Mouse (Mus musculus) embryonic facial prominence, embryonic 15.5 days (tissue): ENCODE measurements at regions not wholly inside any gene's neighbourhood (a gene's known extent, or its start where the extent isn't known, plus 50 kb on each side); places are given as distances from the start of the nearest gene placed in this dataset.

Source experiments
- ATAC-seq: fragments of 200-750 bp; cut with Nextera tagmentation; 2 replicates; pipeline ENCODE4 v1.8.0; 2017; ENCODE audit warnings: low read depth, moderate TSS enrichment; ENCODE audit not compliant: insufficient number of reproducible peaks, low FRiP score, low TSS enrichment
- H3K27ac ChIP-seq: fragments of 300-500 bp; sonication (generic); replicated peaks from 2 replicates; pipeline ENCODE4 v1.5.1; 2015; ENCODE audit warnings: mild to moderate bottlenecking, inconsistent platforms
- H3K27me3 ChIP-seq: fragments of 300-500 bp; sonication (generic); 2 replicates; pipeline ENCODE4 v1.6.1; 2015; ENCODE audit warnings: inconsistent platforms
- H3K36me3 ChIP-seq: fragments of 300-500 bp; sonication (generic); 2 replicates; pipeline ENCODE4 v1.6.1; 2015; ENCODE audit warnings: mild to moderate bottlenecking, inconsistent platforms
- H3K4me1 ChIP-seq: fragments of 300-500 bp; sonication (generic); 2 replicates; pipeline ENCODE4 v1.6.1; 2015; ENCODE audit warnings: inconsistent platforms
- H3K4me2 ChIP-seq: fragments of 300-500 bp; sonication (generic); replicated peaks from 2 replicates; pipeline ENCODE4 v1.6.1; 2015; ENCODE audit warnings: mild to moderate bottlenecking, inconsistent platforms
- H3K4me3 ChIP-seq: fragments of 300-500 bp; sonication (generic); replicated peaks from 2 replicates; pipeline ENCODE4 v1.5.1; 2015; ENCODE audit warnings: mild to moderate bottlenecking, inconsistent platforms
- H3K9ac ChIP-seq: fragments of 300-500 bp; sonication (generic); 2 replicates; pipeline ENCODE4 v1.6.1; 2015; ENCODE audit warnings: inconsistent platforms
- H3K9me3 ChIP-seq: fragments of 300-500 bp; sonication (generic); replicated peaks from 2 replicates; pipeline ENCODE4 v1.6.1; 2016; ENCODE audit warnings: inconsistent platforms
- WGBS: fragments of 180-500 bp; shearing (Covaris S2); methylation state at CpG from one replicate; pipeline ENCODE4 v1.1.7; 2015; 5-methylcytosine and 5-hydroxymethylcytosine counted together

GRCm38 (mm10) chr3:131014092-131014716 lies 96.1 kb upstream of the Lef1 start:
- Histone ChIP-seq H3K4me2 (no peak overlapping the region), H3K27ac (no peak overlapping the region)

GRCm38 (mm10) chr3:131000701-131001100 lies 109.6 kb upstream of the Lef1 start:
- no peaks in the 10 kb centered on the region for H3K36me3 ChIP-seq
- no peak overlapping the region for H3K9ac ChIP-seq
- ATAC-seq: no peak
- H3K4me1 ChIP-seq: no peaks in the 10 kb centered on the region
- H3K27me3 ChIP-seq: no peaks in the 10 kb centered on the region
- H3K27ac ChIP-seq: no peak overlapping the region
- WGBS: 50% methylated on average over 13 of the region's 13 CpGs
- peak overlapping the region; percentile 28; the same call in 1 of the 2 replicates for H3K4me2 ChIP-seq
- no peaks in the 10 kb centered on the region for H3K9me3 ChIP-seq
- no peak overlapping the region for H3K4me3 ChIP-seq

More at GRCm38 (mm10) chr3:131014092-131014716, 96.1 kb upstream of the Lef1 start:
- Histone ChIP-seq H3K4me1 (peaks cover 6% of the 10 kb centered on the region; the same call in 1 of the 2 replicates), H3K9ac (no peak overlapping the region), H3K4me3 (no peak overlapping the region), H3K36me3 (no peaks in the 10 kb centered on the region), H3K9me3 (no peaks in the 10 kb centered on the region), H3K27me3 (no peaks in the 10 kb centered on the region)
- 50% methylated on average over 12 of the region's 12 CpGs for whole genome bisulfite sequencing
- no peak for ATAC-seq

GRCm38 (mm10) chr3:131000252-131000651 lies 110.0 kb upstream of the Lef1 start:
- no peak overlapping the region for H3K27ac ChIP-seq
- no peaks in the 10 kb centered on the region for H3K4me1 ChIP-seq
- no peaks in the 10 kb centered on the region for H3K9me3 ChIP-seq
- WGBS: 74% methylated on average over 3 of the region's 3 CpGs
- no peak for ATAC-seq
- no peaks in the 10 kb centered on the region for H3K27me3 ChIP-seq
- no peaks in the 10 kb centered on the region for H3K36me3 ChIP-seq
- no peak overlapping the region for H3K4me3 ChIP-seq
- no peak overlapping the region for H3K9ac ChIP-seq
- H3K4me2 ChIP-seq: peak overlapping the region; percentile 28; the same call in 1 of the 2 replicates

- no peaks in the 10 kb centered on the region for H3K4me1 ChIP-seq
- H3K9ac ChIP-seq: no peak overlapping the region
- H3K4me3 ChIP-seq: no peak overlapping the region
- no peaks in the 10 kb centered on the region for H3K27me3 ChIP-seq
- no peak overlapping the region for H3K4me2 ChIP-seq
- ATAC-seq: no peak
- no peaks in the 10 kb centered on the region for H3K9me3 ChIP-seq
- no peaks in the 10 kb centered on the region for H3K36me3 ChIP-seq
- H3K27ac ChIP-seq: no peak overlapping the region
- 74% methylated on average over 6 of the region's 6 CpGs for WGBS
Measured at GRCm38 (mm10) chr3:130999818-131000217, 110.5 kb upstream of the Lef1 start.

- Histone ChIP-seq H3K9me3 (no peaks in the 10 kb centered on the region), H3K4me3 (no peak overlapping the region), H3K4me2 (no peak overlapping the region), H3K4me1 (no peaks in the 10 kb centered on the region), H3K27me3 (no peaks in the 10 kb centered on the region), H3K36me3 (no peaks in the 10 kb centered on the region), H3K27ac (no peak overlapping the region), H3K9ac (no peak overlapping the region)
- ATAC-seq: no peak
- WGBS: 77% methylated on average over 10 of the region's 10 CpGs
Measured at GRCm38 (mm10) chr3:130998433-130998832, 111.8 kb upstream of the Lef1 start.

GRCm38 (mm10) chr3:130996786-130997185 lies 113.5 kb upstream of the Lef1 start:
- Histone ChIP-seq H3K4me2 (no peak overlapping the region), H3K9ac (no peak overlapping the region), H3K4me3 (no peak overlapping the region), H3K4me1 (no peaks in the 10 kb centered on the region), H3K27ac (no peak overlapping the region), H3K36me3 (no peaks in the 10 kb centered on the region), H3K27me3 (no peaks in the 10 kb centered on the region), H3K9me3 (no peaks in the 10 kb centered on the region)
- WGBS: 23% methylated on average over 11 of the region's 11 CpGs
- ATAC-seq: no peak

- no peaks in the 10 kb centered on the region for H3K27me3 ChIP-seq
- no peak overlapping the region for H3K4me2 ChIP-seq
- no peaks in the 10 kb centered on the region for H3K4me1 ChIP-seq
- 47% methylated on average over 9 of the region's 9 CpGs for WGBS
- no peak overlapping the region for H3K9ac ChIP-seq
- no peak for ATAC-seq
- no peaks in the 10 kb centered on the region for H3K36me3 ChIP-seq
- no peak overlapping the region for H3K4me3 ChIP-seq
- H3K27ac ChIP-seq: no peak overlapping the region
- no peaks in the 10 kb centered on the region for H3K9me3 ChIP-seq
Measured at GRCm38 (mm10) chr3:130991971-130992370, 118.3 kb upstream of the Lef1 start.

GRCm38 (mm10) chr3:130986708-130987107 lies 123.6 kb upstream of the Lef1 start:
- no peak overlapping the region for H3K9ac ChIP-seq
- H3K9me3 ChIP-seq: no peaks in the 10 kb centered on the region
- no peak overlapping the region for H3K4me3 ChIP-seq
- no peaks in the 10 kb centered on the region for H3K27me3 ChIP-seq
- H3K36me3 ChIP-seq: no peaks in the 10 kb centered on the region
- H3K27ac ChIP-seq: no peak overlapping the region
- no peak for ATAC-seq
- H3K4me1 ChIP-seq: no peaks in the 10 kb centered on the region
- 73% methylated on average over 2 of the region's 2 CpGs for WGBS
- no peak overlapping the region for H3K4me2 ChIP-seq

GRCm38 (mm10) chr3:130986101-130986500 lies 124.2 kb upstream of the Lef1 start:
- Histone ChIP-seq H3K9me3 (no peaks in the 10 kb centered on the region), H3K27ac (no peak overlapping the region), H3K4me1 (no peaks in the 10 kb centered on the region), H3K36me3 (no peaks in the 10 kb centered on the region), H3K9ac (no peak overlapping the region), H3K4me3 (no peak overlapping the region), H3K27me3 (no peaks in the 10 kb centered on the region), H3K4me2 (no peak overlapping the region)
- WGBS: 91% methylated on average over 2 of the region's 2 CpGs
- ATAC-seq: no peak

GRCm38 (mm10) chr3:130981566-130981965 lies 128.7 kb upstream of the Lef1 start:
- ATAC-seq: no peak
- no peak overlapping the region for H3K27ac ChIP-seq
- H3K9ac ChIP-seq: no peak overlapping the region
- H3K9me3 ChIP-seq: no peaks in the 10 kb centered on the region
- H3K27me3 ChIP-seq: no peaks in the 10 kb centered on the region
- no peaks in the 10 kb centered on the region for H3K36me3 ChIP-seq
- no peak overlapping the region for H3K4me2 ChIP-seq
- H3K4me1 ChIP-seq: no peaks in the 10 kb centered on the region
- no peak overlapping the region for H3K4me3 ChIP-seq

- Histone ChIP-seq H3K4me3 (no peak overlapping the region), H3K4me1 (no peaks in the 10 kb centered on the region), H3K27ac (no peak overlapping the region), H3K9ac (no peak overlapping the region), H3K36me3 (no peaks in the 10 kb centered on the region), H3K27me3 (no peaks in the 10 kb centered on the region), H3K9me3 (no peaks in the 10 kb centered on the region), H3K4me2 (no peak overlapping the region)
- no peak for ATAC-seq
- WGBS: 75% methylated on average over 14 of the region's 14 CpGs
Measured at GRCm38 (mm10) chr3:130978986-130979642, 131.2 kb upstream of the Lef1 start.
